Comparison of ENCODE assay signal across 11 mouse cellular contexts in the genomic region with DNA sequence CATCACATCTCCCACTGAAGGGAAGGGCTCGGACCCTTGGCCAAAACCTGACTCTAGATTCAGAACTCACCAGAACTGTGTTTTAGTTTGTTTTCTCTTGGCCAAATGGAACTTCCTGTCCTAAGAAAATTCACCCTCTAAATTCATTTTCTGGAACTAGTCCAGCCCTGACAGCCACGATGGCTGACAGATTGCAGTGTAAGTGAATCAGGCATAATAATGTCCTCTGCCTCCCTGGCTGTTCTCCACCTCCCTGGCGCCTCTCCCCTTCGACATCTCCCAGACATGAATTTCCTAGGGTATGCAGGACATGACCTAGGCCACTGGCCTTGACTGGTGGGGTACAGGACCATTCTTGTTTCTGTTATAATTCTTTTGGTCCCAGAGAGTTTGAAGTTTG. TPM values are rescaled to one million over a fixed set of nuclear protein-coding genes. Genes with fewer than 3 reads are reported as not detected.
DNase-seq lines count a peak whose midpoint lies in the region; ATAC-seq and TF ChIP-seq lines count a peak whose summit lies in the region.
"Had no signal": no experiment of that assay in that cellular context is flagged by ENCODE, and none has a peak within 500 bp of the region (broad histone marks: within the 10 kb centered on the region; RNA-seq: fewer than 3 reads in every experiment).

No protein-coding gene starts in this region.

- H3K27me3 ChIP-seq in heart, embryonic 16.5 days (ENCODE audit: control insufficient read depth, insufficient read depth, low read length) = no peaks in the 10 kb centered on the region

- no peak overlapping the region for H3K9ac ChIP-seq in heart, embryonic 16.5 days (ENCODE audit: low read length)

- no peak overlapping the region for H3K4me2 ChIP-seq in heart, embryonic 16.5 days (ENCODE audit: low read depth, low read length)
- H3K4me2 ChIP-seq: liver, embryonic 11.5 days had no signal

- WGBS in heart, embryonic 16.5 days = 42% methylated on average over 4 of the region's 4 CpGs

- DNase-seq in gastrocnemius, adult 2 months = peak; percentile 42
- no peak for DNase-seq in gastrocnemius, postnatal 4 days (ENCODE audit: low spot score in 2 of 2)
- peak; percentile 18 for DNase-seq in Muller cell, postnatal 12 days (ENCODE audit: inconsistent ontology term)
- DNase-seq in kidney, postnatal 25 days = peak; percentile 49 to 61
- no peak for DNase-seq in right cerebral cortex, postnatal 14 days
- no peak for DNase-seq in retina, embryonic 14.5 days (ENCODE audit: low spot score)
- DNase-seq: thymus, postnatal 14 days had no signal

- no peak for TF ChIP-seq CTCF in gastrocnemius, adult 2 months (IDR thresholded peaks at IDR 0.05)

- intact Hi-C loops in gastrocnemius, adult 2 months (cut with DNase I) = loop anchor here (10.0 kb wide), 1 partner anchor 242 kb away; no protein-coding TSS in a partner anchor

- no peak overlapping the region for H3K4me3 ChIP-seq in gastrocnemius, adult 2 months
- no peak overlapping the region for H3K4me3 ChIP-seq in heart, embryonic 16.5 days (ENCODE audit: low read length)

- H3K36me3 ChIP-seq in heart, embryonic 16.5 days (ENCODE audit: control insufficient read depth, insufficient read depth) = peaks cover 78% of the 10 kb centered on the region

- H3K27ac ChIP-seq in gastrocnemius, adult 2 months = peak overlapping the region; percentile 43; the same call in 1 of the 2 replicates
- peak overlapping the region; percentile 43 for H3K27ac ChIP-seq in heart, embryonic 16.5 days (ENCODE audit: low read length)

- peaks cover 4% of the 10 kb centered on the region for H3K4me1 ChIP-seq in heart, embryonic 16.5 days (ENCODE audit: control insufficient read depth, insufficient read depth, low read length)

- H3K9me3 ChIP-seq in heart, embryonic 16.5 days (replicated peaks; ENCODE audit: control insufficient read depth, low read length) = no peaks in the 10 kb centered on the region

- no peak for ATAC-seq in heart, embryonic 16.5 days (replicated peaks; ENCODE audit: extremely low read depth, insufficient read depth, low FRiP score)
- no peak for ATAC-seq in erythroid progenitor cell, adult 5-6 weeks (replicated peaks; ENCODE audit: low FRiP score, poor library complexity, severe bottlenecking)
- ATAC-seq: inflammation-experienced regulatory T-cells, adult 6 months had no signal

RNA-seq across cellular contexts. Expression of a gene that starts 32.0 kb away (rescaled TPM):
- 10 to 100 TPM; 24.0 to 27.8 TPM for total RNA-seq in gastrocnemius, adult 2 months (2021)
- 10 to 100 TPM; 89.2 to 90.6 TPM for total RNA-seq in gastrocnemius, postnatal 4 days (2021)
- 58.1 and 70.3 TPM in 2 replicates for polyA plus RNA-seq in heart, embryonic 16.5 days (2015; fragmentation: Nextera tagmentation; extraction: Ambion mirVana)
- total RNA-seq in erythroid progenitor cell, adult 5-6 weeks (2015; ENCODE audit: low replicate concordance) = 21.0 and 27.0 TPM in 2 replicates
- total RNA-seq in erythroid progenitor cell, adult 5-6 weeks (2017; ENCODE audit: low replicate concordance) = 38.0 and 62.0 TPM in 2 replicates

Comparison
In these comparisons a context has a peak if more than half of its experiments do, and no peak if none do; other contexts are left out.
1. DNase-seq: peak in gastrocnemius, adult 2 months (single experiment), Muller cell, postnatal 12 days (single experiment) and kidney, postnatal 25 days (2 of 2); none in gastrocnemius, postnatal 4 days (0 of 2), right cerebral cortex, postnatal 14 days (single experiment) and retina, embryonic 14.5 days (single experiment).